Mouse (Mus musculus) embryonic fibroblast, embryonic 13.5 days (primary cell): Measurements from ENCODE around the gene Cpn1. TPM values are rescaled to one million over a fixed set of nuclear protein-coding genes. Genes with fewer than 3 reads are reported as not detected.

Experiments
- H3K27ac ChIP-seq: 2 replicates; pipeline ENCODE4 v1.5.1; 2012; ENCODE audit warnings: low read length, control low read depth, inconsistent platforms; ENCODE audit not compliant: insufficient read depth
- H3K4me1 ChIP-seq: 2 replicates; pipeline ENCODE4 v1.6.1; 2011; ENCODE audit warnings: low read length; ENCODE audit not compliant: control insufficient read depth, insufficient read depth
- H3K4me3 ChIP-seq: 2 replicates; pipeline ENCODE4 v1.5.1; 2011; ENCODE audit warnings: mild to moderate bottlenecking, control low read depth, low read length; ENCODE audit not compliant: insufficient read depth
- CTCF ChIP-seq: IDR thresholded peaks from 2 replicates; pipeline ENCODE4 v1.5.1; 2011; ENCODE audit warnings: mild to moderate bottlenecking, control low read depth, low read length, moderate library complexity, borderline replicate concordance; ENCODE audit not compliant: insufficient read depth
- POLR2A ChIP-seq: IDR thresholded peaks from 2 replicates; pipeline ENCODE4 v1.6.1; 2011; ENCODE audit warnings: low read depth, mild to moderate bottlenecking, control low read depth, low read length, moderate library complexity
- polyA plus RNA-seq: library from polyadenylated mRNA; stranded (reverse); fragments of >200 nt; gene quantifications from 2 replicates; pipeline ENCODE4 v1.2.4, GENCODE M21; 2011; ENCODE audit warnings: low read depth; ENCODE audit not compliant: missing spikeins, insufficient read length

Gene Cpn1
- polyA plus RNA-seq, 1 experiment = not detected

DNA sequence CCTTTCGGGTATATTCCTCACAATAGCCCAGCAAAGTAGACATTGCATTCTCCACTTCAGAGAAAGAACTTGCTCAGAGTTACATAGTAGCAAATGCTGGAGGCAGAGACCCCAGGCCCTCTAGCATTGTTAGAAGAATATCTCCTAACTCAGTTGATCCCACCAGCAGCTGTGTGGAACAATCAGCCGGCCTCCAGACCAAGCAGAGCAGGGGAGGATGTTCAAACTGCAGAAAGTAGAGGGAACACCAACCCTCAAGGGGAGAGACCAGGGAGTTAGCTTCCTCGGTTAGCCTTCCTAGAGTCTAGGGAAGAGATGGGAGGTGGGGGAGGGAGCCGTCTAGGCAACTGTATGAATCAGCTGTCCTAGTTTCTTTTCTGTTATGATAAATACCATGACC, 6.1 kb upstream of the Cpn1 start:
- TF ChIP-seq POLR2A (no peak), CTCF (no peak)
- Histone ChIP-seq H3K4me3 (no peak overlapping the region), H3K4me1 (no peaks in the 10 kb centered on the region), H3K27ac (no peak overlapping the region)

DNA sequence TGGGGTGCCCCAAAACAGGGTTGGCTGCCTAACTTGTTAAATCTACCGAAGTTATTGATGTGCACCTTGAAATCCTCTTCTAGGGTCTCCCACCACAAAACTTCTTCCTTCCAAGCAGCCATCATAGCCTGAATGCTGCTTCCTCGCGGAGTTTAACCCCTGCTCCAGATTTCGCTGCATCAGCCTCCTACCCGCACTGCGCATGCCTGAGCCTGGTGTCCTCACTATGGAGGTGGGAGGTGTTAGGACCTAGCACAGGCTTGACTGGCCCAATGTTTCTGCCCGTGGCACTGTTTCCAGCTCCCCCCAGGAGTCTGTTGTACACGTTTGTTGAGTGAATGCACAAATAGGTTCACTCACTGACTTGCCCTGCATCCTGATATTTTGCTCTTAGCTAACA, 4.0 kb upstream of the Cpn1 start:
- Histone ChIP-seq H3K27ac (no peak overlapping the region), H3K4me3 (no peak overlapping the region), H3K4me1 (no peaks in the 10 kb centered on the region)
- TF ChIP-seq POLR2A (no peak), CTCF (no peak)

DNA sequence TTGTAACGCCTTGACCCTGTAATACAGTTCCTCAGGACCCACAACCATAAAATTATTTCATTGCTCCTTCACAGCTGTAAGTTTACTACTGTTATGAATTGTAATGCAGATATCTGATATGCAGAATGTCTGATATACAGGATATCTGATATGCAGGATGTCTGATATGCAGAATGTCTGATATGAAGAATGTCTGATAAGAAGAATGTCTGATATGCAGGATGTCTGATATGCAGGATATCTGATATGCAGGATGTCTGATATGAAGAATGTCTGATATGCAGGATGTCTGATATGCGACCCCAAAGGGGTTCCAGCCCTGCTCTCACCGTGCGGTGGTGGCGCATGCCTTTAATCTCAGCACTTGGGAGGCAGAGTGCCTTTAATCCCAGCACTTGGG, 4.4 kb downstream of the Cpn1 start:
- H3K4me1 ChIP-seq = no peaks in the 10 kb centered on the region
- H3K4me3 ChIP-seq = no peak overlapping the region
- H3K27ac ChIP-seq = no peak overlapping the region
- TF ChIP-seq POLR2A = no peak
- no peak for TF ChIP-seq CTCF

DNA sequence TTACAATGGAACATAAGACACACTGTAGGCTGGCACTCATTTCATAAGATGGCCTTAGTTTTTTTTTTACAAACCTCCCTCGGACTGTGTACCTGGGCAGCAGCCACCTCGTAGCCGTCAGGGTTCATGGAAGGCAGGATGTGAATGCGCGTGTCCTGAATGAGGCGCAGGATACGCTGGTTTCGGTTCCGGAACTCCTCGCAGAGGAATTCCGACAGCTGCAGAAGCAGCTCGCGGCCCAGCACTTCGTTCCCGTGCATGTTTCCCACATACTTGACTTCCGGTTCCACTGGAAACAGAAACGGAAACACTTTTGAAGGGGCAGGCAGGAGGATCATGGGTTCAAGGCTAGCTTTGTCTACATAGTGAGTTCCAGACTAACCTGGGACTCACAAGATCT, 5.6 kb downstream of the Cpn1 start:
- Histone ChIP-seq H3K27ac (no peak overlapping the region), H3K4me3 (no peak overlapping the region), H3K4me1 (no peaks in the 10 kb centered on the region)
- TF ChIP-seq CTCF (no peak), POLR2A (no peak)

DNA sequence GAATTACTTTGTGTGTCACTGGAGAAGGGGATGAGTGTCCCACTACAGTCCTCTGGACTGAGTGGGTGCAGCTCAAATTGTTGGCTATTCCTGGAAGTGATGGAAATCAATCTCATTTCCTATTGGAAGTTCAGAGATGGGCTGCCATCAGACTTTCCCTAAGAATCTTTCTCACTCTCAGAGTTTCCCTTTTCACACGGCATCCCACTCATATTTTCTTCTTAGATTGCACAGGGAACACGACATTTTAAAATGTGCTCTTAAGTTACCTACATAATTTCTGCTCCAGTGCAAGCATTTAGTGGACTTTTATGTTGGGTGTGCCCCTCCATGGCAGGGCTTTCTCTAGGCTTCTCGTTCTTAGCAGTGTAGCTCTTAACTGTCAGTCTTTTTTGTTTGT, 8.6 kb downstream of the Cpn1 start:
- TF ChIP-seq CTCF (no peak), POLR2A (no peak)
- Histone ChIP-seq H3K27ac (no peak overlapping the region), H3K4me3 (no peak overlapping the region), H3K4me1 (no peaks in the 10 kb centered on the region)

DNA sequence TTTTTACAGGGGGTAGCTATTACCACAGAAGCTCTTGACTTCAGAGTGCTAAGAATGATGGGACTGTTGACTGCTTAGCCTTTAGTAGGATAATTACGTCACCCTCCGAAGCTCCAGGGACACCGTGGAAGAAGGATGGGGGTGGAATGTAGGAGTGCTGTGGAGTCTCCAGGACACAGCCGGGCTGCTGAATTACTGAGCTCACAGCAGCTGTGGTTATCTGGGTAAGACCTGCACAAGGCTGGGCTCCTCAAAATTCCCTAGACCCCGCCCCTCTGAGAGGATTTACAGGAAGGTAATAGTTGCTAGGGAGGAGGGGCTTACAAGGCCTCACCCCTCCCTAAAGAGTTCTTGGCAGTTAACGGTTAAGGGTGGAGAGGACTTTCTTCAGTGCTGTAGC, 9.7 kb downstream of the Cpn1 start:
- H3K27ac ChIP-seq = no peak overlapping the region
- no peak overlapping the region for H3K4me3 ChIP-seq
- H3K4me1 ChIP-seq = no peaks in the 10 kb centered on the region
- TF ChIP-seq POLR2A (no peak), CTCF (no peak)

DNA sequence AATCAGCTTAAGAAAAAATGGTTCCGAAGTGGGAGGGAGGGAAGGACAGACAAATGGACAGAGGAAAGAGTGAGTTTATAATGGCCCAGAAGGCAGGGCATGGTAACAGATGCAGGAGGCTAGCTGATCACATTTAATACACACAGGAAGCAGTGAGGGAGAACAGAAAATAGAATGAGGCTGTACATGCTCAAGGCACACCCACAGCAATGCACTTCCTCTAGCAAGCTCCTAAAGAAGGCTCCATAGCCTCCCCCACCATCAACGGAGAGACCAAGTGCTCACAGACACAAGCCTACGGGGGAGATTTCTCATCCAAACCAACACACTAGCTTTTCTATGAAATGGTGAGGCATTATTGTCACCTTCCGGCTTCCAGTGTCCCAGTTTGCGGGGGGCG, 12.1 kb downstream of the Cpn1 start:
- Histone ChIP-seq H3K27ac (no peak overlapping the region), H3K4me1 (no peaks in the 10 kb centered on the region), H3K4me3 (no peak overlapping the region)
- TF ChIP-seq CTCF (no peak), POLR2A (no peak)

DNA sequence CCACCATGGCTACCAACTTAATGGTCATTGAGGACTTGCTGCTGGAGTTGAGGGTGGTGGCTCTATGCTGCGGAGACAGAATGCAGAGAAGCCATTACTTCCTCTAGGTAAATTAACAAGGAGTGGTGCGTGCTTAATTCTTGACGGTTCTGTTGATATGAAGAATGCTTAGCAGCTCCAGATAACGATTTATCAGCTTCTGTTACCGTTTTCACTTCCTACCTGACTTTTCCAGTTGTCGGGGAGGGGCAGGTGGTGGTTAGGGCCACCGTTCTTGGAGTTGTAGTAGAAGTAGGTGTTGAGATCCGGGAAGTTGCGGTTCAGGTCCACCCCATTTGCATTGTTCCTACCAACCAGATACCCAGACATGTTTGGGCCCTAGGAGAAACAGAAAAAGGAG, 12.6 kb downstream of the Cpn1 start:
- TF ChIP-seq POLR2A = no peak
- no peak for TF ChIP-seq CTCF
- H3K4me1 ChIP-seq = no peaks in the 10 kb centered on the region
- no peak overlapping the region for H3K27ac ChIP-seq
- H3K4me3 ChIP-seq = no peak overlapping the region

DNA sequence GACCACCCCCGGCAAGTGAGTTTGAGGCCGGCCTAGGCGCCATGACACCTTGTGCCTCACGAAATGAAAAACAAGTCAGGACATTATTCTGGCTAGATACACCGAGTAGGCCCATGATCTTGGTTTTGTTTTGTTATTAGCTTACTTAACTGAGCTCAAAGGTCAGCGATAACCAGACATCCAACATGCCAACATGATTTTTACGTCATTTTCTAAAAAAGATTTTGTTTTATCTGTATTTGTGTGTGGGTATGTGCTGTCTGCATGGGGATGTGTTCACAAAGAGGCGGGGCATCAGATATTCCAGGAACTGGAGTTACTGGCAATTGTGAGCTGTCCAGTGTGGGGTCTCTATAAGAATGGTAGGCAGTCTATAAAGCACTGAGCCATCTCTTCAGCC, 14.2 kb downstream of the Cpn1 start:
- Histone ChIP-seq H3K27ac (no peak overlapping the region), H3K4me1 (no peaks in the 10 kb centered on the region), H3K4me3 (no peak overlapping the region)
- no peak for TF ChIP-seq CTCF
- no peak for TF ChIP-seq POLR2A

DNA sequence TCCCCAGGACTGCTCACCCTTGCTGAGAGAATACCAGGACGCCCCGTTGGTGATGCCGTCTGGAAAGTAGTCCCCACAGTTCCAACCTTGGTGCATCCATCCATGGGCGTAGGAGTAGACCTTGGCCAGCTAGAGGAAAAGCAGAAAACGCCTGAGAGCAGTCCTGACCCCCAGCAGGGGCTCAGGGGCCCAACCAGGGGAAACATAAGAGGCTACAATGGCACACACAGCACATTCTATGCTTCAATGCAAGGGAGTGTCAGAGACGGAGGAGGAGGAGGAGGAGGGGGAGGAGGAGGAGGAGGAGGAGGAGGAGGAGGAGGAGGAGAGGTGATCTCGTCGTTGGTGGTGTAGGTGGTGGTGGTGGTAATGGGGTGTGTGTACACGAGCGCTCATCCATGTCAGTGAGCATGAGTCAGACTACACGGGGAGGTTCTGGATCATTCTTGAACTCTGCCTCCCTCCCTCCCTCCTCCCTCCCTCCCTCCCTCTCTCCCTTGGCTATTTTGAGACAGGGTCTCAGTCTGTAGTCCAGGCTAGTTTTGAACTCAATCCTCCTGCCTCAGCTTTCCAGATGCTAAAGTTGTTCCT, 17.8 kb downstream of the Cpn1 start:
- Histone ChIP-seq H3K27ac (no peak overlapping the region), H3K4me3 (no peak overlapping the region), H3K4me1 (no peaks in the 10 kb centered on the region)
- TF ChIP-seq POLR2A (no peak), CTCF (no peak)

DNA sequence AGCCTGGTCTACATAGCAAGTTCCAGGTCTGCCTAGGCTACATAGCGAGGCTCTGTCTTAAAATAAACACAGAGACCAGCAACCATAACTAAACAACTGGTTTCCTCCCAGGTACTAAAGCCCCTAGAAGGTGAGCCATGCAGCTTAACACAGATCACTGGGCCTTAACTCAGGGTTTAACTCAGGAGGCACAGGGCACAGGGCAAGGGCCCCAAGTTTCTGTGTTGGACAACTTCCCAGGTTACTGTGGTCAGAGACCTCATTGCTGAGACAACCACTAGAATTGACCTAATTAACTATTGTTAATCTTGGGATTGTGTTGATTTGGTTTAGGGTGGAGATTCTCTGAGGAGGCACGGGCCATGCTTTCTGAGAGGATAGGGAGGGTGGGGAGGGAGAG, 19.9 kb downstream of the Cpn1 start:
- TF ChIP-seq CTCF (no peak), POLR2A (no peak)
- Histone ChIP-seq H3K27ac (no peak overlapping the region), H3K4me3 (no peak overlapping the region), H3K4me1 (no peaks in the 10 kb centered on the region)
